Mouse (Mus musculus) 3134 (cell line): ENCODE measurements around the gene Ssbp1.

Experiments
- DNase-seq: peaks from one replicate; pipeline ENCODE4 v3.0.0-alpha.2; 2011; ENCODE audit warnings: low spot score; ENCODE audit not compliant: insufficient read length; ENCODE audit errors: extremely low read depth

The Ssbp1 gene

GRCm38 (mm10) chr6:40470916-40471719 lies at the start of gene Ssbp1:
TSS of gene Ssbp1 (plus strand) at chr6:40471352.
- peak; percentile 87 for DNase-seq

DNA sequence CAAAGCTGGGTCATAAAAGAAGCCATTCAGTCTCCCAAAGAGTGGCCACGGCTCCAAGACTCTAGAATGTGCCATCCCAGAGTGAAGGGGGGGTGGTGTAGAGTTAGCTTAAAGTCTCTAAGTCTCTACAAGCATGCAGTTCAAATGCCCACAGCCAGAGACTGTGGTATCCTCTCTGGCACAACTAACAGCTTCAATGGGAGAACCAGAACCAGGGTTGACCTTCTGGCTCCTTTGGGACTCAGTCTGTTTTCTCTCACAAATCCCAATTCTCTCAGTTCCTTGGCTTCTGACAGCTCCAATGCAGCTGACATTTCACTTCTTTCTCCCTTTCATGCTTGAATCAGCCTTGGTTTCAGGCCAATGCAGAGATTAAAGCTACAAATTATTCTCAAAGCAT lies 48.1 kb upstream of the Ssbp1 start:
- no peak for DNase-seq

DNA sequence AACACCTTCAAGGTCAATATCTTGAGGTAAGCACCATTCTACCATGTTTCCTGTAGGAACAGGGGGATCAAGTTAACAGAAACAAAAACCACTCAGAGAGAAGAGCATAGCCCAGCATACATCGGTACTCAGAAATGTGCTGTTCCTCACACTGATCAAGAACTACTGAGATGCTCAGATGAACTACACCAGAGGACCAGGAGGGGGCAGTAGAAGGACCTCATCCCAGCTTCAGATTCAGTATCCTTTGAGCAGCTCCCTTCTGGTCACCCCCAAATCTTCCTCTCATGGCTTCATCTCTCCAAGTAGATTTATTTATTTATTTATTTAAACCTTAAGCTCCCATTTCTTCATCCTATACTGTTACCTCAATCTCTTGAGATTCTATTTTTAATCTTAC lies 47.4 kb upstream of the Ssbp1 start:
- DNase-seq: no peak

DNA sequence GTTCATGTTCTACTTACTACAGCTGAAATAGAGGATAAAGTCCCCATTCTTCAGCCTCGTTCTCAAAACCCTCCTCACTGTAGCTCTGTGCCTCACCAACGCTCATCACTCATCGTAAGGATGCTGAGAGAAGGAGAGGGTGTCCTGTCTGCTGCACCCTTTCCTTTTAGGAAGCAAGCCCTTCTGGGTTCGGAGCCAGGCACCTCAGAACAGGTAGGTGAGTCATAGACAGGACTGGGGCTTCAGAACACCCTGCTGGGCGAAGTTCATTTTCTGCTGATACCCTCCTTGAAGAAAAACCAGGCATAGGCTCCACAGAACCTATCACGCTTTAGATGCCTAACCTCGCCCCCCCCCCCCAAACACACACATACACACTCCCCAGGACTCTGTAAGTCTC lies 43.7 kb upstream of the Ssbp1 start:
- no peak for DNase-seq

DNA sequence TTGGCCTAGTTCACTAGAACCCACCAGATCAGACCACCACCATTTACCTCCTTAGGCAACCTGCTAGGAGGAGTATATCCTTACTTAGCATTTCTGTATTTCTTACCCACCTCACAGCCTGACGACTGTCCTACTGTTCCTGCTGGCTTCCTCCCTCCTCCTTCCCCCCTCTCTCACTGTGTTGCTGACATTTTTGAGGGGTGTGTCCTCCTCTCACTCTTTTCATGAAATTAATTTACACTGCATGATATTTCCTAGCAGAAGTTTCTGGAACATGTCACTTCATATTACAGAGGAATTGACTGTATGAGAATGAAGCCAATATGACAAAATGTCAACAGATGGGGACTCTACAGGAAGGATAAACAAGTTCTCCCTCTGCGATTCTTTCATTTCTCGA lies 42.5 kb upstream of the Ssbp1 start:
- no peak for DNase-seq

DNA sequence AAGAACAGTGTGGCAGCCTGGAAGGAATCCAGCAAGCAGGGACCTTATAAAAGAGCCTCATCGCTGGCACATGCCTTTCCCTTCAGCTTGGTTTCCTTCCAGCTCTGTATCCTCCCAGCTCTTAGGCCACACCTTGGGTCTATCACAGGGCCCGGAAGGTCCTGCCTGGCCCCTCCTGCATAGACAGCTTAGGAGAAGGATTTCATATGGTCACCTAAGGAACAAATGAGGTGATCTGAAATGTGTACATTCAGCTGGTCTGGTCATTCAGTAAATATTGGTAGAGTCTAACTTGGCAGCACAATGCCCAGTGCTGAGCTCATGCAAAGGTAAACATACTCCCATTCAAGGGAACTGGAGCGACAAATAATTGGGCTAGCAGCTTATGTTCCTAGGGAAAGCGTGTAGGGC lies 41.6 kb upstream of the Ssbp1 start:
- no peak for DNase-seq

DNA sequence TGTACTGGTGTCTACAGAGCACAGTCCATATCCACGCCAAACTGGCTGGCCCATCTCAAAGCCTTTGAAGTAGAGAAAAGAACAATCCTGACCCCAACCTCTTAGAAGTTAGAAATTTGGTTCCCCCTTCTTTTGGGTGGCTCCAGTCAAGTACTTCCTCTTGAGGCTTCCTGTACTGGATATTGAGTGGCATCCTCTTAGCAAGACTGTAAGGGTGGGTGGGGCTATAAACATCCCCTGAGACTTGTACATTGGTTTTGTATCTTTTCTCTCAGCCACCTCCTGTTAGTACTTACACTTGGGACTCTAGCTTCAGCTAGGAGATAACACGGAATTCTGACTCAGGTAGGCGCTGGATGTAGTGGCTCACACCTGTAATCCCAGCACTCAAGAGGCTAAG lies 40.9 kb upstream of the Ssbp1 start:
- no peak for DNase-seq

DNA sequence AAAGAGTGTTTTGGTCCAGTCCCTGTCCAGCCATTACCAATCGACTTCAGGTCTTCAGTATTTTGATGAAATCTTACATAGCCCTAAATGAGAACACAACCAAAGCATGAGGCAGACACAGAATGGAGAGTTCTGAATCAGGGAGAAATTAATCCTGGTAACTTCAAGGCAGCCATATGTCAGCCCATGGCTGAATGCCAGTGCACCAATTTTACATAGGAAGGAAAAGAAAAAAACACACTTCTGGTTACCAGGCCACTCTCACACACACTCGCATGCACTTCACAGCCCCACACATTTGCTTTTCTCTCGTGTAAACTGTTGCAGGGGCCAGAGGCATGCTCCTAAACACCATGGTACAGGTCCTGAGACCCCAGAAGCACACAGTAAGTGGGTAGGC lies 40.3 kb upstream of the Ssbp1 start:
- DNase-seq: no peak

DNA sequence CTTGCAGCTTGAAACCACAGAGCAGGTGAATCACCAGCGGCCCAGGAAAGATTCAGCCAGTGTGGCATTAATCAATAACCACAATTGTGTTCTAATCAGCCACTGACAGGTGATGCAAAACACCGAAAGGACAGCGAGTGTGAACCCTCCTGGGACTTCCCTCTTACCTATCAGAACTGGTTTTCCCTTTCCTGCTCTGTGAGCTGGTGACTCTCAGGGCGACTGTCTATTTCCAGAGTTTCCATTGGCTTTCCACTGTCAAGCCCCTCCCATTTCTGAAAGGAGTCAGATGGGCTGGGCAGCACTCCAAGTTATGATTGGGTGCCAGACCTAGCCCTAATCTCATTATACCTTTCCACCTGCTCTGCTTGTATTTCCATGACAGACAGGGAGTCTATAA lies 39.8 kb upstream of the Ssbp1 start:
- DNase-seq: no peak

DNA sequence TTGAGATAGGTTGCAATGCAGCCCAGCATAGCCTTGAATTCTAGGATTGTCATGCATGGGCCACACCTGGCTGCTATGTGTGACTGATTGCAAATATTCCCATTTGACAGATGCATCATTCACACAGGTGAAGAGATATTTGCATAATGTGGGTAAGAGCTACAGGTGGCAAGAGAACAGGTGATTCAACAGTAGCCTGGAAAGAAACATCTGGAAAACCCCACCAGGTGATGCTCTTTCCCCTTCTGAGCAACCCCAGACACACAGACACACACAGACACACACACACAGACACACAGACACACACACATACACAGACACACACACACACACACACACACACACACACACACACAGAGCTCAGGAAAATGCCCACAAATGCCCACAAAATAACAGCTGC lies 39.3 kb upstream of the Ssbp1 start:
- DNase-seq: no peak

DNA sequence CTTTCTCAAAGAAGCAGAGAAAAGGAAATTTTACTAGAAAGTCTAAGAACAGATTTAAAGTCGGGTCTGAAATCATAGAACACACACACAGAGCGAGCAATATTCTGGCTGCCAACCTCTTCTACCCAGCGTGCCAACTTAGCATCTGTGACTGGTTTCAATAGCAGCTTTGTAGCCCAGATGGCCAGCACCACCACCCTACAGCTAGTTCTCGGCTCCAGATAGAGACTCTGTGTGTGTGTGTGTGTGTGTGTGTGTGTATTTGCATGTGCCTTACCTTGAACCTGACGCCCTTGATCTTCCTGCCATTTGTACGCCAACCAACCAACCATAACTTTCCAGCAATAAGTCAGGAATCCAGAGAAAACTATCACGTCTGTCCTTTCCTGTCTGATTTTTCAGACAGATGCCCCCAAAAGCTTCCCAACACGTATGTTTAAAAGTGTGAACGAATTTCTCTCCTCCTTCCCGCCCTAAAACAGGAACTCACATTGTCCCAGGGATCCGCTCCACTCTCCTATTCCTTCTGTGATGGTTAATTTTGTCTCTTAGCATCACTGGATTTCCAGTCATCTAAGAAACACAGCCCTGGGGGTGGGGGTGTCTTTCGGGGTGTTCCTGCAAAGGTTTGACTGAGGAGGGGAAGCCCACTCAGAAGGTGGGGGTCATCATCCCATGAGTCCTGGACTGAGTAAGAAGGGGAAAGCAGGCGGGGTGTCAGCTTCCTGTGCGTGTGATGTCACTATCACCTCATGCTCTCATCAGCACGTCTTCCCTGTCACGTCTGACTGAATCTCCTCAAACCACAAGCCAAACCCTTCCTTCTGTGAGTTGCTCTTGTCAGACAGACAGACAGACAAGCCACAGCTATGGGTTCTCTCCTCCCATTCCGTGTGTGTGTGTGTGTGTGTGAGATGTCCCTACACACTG lies 38.5 kb upstream of the Ssbp1 start:
- DNase-seq: no peak

DNA sequence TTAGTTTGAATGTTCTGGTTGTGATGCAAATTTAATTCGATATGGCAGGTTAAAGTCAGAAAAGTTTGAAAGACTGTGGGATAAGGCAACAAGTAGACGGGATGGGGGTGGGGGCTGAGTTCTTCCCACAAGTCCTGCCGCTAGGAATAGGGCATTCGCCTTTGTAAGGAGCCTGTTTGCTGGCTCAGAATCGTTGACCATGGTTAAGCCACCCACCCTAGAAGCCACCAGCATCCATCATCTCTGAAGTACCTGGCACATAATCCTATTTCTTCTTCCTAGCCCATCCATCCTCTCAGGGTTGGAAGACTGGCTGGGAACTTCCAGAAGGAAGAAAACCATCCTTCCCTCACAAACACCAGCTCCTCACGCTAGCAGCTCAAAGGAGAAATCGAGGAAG lies 36.5 kb upstream of the Ssbp1 start:
- no peak for DNase-seq

GRCm38 (mm10) chr6:40435151-40436046 lies 35.8 kb upstream of the Ssbp1 start:
- DNase-seq: peak; percentile 4

GRCm38 (mm10) chr6:40436047-40436483 lies 35.1 kb upstream of the Ssbp1 start, which contains the start of gene E330009J07Rik:
TSS of gene E330009J07Rik (minus strand) at chr6:40436135.
- peak; percentile 62 for DNase-seq

DNA sequence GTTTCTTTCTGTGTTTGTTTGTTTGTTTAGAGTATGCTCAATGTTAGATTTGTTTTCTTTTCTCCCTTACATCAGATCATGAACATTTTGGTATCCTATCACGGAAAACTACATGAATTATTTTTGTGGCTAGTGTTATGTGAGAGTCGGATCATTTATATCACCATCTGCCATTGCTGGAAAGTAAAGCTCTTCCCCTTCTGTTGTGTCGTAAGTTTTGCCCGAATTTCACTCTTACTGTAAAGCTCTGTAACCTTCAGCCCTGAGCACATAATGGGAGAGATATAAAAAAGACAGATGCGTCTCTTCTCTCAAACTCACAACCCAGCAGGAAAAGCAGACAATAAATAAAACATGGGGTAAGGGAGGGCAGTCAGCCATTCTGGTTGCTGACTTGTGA lies 32.2 kb upstream of the Ssbp1 start, which contains the start of gene Wee2:
TSS of gene Wee2 (plus strand) at position 153 of the 400 bp plus-strand sequence.
- no peak for DNase-seq

DNA sequence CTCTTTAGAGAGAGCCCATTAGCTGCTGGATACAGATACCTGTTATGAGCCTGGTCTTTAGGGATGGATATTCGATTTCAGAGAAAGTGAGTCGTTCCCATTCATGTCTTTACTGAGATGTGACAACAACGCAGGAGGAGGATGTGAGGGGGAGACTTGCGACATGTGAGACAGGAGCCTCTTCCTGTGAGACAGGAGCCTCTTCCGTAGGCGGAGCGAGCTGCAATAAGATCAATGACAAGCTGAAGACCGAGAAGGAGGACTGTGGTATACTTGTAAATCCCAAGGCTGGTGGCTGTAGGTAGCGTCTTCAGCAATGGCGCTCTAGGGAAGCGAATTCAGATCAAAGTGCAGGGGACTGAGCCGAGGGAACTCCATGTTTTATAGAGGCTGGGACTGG lies 31.4 kb upstream of the Ssbp1 start:
- DNase-seq: no peak

DNA sequence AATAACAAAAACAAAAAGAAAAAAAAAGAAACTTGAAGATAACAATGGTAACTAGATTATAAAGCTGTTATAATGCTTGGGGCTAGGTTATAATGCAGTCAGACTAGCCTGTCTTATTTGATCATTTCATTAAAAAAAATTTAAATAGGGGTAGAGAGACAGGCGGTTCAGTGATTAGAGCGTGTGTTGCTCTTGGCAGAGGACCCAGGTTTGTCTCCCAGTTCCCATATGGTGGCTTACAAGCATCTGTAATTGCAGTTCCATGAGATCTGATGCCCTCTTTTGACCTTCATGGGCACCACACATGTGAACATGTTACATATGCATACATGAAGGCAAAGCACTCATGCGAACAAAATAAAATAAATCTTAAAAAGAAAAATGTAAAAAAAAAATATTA lies 29.9 kb upstream of the Ssbp1 start:
- DNase-seq: no peak

DNA sequence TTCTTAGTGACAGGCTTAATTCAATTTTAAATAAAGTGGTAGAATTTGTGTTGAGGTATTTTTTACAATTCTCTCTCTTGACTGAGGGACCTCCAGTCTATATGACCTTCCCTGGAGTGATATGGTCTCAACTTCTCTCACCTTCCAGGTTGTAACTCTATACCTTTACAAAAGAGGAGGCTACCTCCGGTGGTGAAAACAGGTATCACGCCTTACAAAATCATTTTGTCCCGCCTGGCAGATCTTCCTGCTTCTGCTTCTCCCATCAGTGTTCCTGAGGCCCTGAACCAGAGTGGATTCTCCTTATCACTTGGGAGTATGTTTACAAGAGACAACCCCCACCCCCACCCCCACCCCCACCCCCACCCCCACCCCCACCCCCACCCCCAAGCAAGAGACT lies 29.4 kb upstream of the Ssbp1 start:
- no peak for DNase-seq

- DNase-seq: no peak
Measured at GRCm38 (mm10) chr6:40443281-40443928, 27.7 kb upstream of the Ssbp1 start.

DNA sequence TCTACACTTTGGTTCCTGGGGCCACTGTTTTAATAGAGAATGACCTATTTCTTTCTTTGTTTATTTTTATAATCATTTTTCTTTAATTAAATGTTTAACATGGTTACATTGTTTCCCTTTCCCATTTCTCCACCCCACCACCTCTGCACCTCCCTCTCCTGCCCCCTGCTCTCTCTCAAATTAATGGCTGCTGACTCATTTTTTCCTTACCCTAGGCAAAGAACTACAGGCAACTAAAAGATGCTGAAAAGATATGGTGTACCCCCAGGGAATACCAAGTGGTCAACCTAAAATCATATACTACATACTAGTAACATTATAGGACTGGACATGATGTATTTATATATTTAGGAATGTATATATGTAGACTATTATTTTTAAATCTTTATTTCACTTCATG lies 22.5 kb upstream of the Ssbp1 start:
- DNase-seq: no peak
